Mouse (Mus musculus) spleen, adult 2 months (tissue): ENCODE data around the gene Ddx24.

Experiments
- CTCF ChIP-seq: fragments of 200-500 bp; IDR thresholded peaks from 2 replicates; pipeline ENCODE4 v1.5.1; 2011; ENCODE audit warnings: mild to moderate bottlenecking, inconsistent platforms; ENCODE audit not compliant: insufficient read depth, insufficient read length, insufficient replicate concordance; ENCODE audit errors: extremely low read depth
- POLR2A ChIP-seq: fragments of 200-500 bp; IDR thresholded peaks from 2 replicates; pipeline ENCODE4 v1.6.1; 2011; ENCODE audit warnings: low read depth, low read length, inconsistent platforms

GRCm38 (mm10) chr12:103425729-103426470 lies at the start of gene Ddx24:
- peak; percentile 83; the same call in 1 of the 2 replicates for TF ChIP-seq CTCF
- TF ChIP-seq POLR2A, result peak; percentile 88
